Mouse (Mus musculus) CD4-positive, CD25-positive, alpha-beta regulatory T cell, adult 2 months (primary cell): ENCODE results near the gene Orm2.

Experiments
- DNase-seq: peaks from one replicate; pipeline ENCODE4 v3.0.0-alpha.2; 2012; ENCODE audit warnings: low read depth, low spot score

Orm2 gene

DNA sequence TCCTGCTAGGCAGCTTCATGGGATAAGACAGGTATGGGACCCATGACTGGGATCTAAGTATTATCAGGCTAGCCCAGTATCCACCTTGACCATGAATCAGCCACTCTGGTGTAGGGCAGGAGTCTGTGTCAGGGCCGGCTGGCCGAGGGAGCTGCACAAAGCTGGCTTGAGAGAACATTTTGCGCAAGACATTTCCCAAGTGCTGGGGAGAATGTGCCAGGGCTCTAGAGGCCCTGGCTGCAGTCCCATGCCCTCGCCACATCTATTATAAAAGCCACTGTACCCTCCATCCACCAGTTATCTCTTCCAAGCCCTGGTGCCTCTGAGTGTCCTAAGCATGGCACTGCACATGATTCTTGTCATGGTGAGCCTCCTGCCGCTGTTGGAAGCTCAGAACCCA, at the start of gene Orm2:
Gene Orm2 (plus strand): TSS at position 300 of the 400 bp plus-strand sequence.
- DNase-seq: no peak

DNA sequence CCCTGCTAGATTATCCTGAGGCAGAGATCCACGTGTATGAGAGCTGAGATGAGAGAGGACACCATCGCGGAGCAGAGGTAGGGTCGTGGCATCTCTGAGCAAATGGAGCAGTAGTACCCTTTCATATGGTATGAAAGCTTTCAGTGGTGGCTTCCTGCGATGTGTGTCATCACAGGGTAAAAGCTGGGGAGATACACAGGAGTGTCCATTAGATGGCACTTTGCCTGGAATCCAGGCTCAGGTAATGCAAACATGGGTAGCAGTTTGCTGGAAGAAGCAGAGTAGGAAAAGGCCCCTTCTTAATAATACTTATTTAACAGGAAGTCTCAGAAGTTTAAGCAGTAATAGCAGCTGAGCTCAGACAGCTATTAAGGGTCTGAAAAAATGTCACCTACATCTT, 48.2 kb upstream of the Orm2 start:
- DNase-seq: no peak

DNA sequence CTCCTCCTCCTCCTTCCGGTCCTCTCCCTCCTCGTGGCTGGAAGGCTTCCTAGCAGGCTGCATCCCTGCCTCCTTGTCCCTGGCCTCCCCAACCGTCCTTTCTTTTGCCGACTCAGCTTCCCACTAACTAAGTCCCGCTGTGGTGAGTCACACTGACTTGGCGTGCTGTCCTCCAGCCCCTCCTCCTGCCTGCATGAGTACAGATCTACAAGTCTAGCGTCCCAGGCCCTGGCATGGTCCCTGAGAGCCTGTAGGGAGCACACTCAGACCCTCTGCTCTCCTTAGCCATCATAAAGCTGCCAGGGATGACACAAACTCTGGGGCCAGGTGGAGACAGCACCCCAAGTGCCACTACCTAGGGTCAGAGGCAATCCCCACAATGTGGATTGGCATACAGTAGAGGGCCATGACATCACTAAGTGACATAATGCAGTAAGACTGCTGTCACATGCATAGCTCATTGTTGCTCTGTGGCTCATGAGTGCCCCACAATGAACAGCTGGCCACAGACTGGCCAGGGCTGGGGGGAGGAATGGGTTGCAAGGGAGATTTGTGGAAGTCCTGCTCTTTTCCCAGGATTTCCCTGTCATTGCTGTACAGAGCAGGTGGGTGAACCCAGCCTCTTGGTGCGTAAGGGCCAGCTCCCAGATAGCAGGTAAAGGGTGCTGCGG, 46.0 kb upstream of the Orm2 start:
- DNase-seq: no peak

DNA sequence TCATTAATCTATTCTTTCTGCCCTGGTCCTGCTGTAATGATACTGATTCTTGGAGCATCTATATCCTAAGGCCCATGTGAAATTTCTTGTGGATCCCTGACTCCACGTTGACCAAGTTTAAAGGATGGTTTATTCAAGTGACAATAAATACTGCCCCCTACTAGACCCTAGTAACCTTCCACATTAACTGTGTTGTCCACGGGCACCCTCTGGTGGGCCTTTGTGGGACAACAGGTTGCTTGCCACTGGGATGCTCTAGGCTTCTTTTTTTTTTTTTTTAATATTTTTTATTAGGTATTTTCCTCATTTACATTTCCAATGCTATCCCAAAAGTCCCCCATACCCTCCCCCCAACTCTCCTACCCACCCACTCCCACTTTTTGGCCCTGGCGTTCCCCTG, 42.7 kb upstream of the Orm2 start:
- DNase-seq: peak; percentile 57

DNA sequence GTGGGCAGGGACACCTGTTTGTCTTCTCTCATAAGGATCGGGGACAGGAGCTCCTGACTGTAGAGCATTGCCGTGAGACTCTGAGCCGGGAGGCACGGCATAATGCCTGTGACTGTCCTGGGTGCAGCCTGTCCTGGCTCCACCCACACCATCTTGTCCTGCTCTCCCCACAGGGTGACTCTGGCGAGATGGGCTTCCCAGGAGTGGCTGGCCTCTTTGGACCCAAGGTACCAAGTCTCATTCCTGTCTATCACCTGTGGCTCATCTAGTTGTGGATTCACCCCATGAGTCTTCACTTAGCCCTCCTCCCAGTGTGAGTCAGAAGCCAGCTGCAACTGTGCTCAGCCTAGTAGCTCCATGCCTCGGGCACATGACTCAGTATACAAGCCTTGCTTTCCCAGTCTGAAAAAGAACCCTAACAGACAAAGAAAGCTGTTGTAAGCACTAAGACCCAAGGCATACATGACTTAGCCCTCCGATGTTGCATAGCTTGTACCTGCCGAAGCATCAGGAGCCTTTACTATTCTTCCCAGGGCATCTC, 38.9 kb upstream of the Orm2 start:
- DNase-seq: no peak

DNA sequence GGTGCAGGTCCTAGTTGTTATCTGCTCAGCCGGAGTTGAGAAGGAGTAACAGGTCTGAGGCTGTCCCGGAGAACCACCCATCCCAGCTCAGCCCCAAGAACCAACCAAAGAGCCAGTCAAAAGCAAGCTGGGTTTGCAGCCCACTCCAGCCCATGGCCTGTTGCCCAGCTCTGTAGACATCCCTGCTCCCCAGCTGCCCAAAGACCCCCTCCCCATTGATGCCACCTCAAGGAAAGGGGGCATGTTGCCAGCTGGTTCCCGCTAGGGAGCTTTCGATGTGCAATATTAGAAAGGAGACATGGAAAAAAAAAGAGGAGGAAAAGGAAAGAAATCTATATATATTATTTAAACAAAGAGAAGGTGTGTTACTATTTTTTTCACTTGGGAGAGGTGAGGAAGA, 28.8 kb upstream of the Orm2 start:
- no peak for DNase-seq

DNA sequence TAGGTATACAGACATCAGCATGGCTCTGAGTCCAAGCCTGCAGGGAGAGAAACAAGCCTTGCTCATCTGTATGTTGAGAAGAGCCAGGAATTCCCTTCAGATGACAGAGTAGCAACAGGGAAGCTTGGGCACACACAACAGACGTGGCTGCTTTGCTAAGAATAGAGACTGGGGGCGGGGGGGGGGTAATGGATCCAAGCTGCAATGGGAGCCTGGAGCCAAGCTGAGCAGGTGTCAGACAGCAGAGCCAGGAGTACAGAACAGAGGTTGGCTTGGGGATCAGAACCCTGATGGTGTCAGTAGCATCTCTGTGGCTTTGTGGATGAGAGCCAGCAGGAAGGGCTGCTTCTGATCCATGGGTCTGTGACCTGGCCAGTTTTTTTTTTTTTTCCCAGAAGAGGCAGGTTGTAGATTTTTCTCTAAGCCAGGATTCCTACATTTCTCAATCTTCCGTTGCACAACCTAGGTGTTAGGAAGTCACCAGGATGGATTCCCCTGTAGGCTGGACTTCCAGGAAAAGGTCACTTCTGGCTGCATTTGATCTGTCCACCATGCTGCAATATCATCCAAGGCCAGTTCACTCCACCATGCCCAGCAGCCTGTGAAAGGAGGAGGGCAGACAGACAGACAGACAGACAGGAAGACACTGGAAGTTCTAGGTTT, 23.7 kb upstream of the Orm2 start:
- no peak for DNase-seq

DNA sequence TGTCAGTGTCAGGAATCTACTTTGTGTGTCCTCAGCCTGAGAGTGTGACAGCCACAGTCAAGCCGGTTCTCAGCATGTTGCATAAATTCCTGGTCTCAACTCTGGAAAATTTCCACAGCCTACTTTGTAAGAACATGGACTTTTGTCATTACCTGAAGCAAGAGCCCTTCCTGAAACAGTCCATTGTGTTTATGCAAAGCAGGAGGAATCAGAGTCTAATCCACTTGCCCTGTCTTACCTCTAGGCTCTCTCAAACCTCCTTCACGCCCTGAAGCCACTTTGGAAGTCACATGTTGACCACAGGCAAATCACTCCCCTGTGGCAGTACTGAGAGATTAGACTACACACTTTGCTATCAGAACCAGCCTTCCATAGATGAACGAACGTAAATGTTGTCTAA, 19.8 kb upstream of the Orm2 start:
- DNase-seq: no peak

DNA sequence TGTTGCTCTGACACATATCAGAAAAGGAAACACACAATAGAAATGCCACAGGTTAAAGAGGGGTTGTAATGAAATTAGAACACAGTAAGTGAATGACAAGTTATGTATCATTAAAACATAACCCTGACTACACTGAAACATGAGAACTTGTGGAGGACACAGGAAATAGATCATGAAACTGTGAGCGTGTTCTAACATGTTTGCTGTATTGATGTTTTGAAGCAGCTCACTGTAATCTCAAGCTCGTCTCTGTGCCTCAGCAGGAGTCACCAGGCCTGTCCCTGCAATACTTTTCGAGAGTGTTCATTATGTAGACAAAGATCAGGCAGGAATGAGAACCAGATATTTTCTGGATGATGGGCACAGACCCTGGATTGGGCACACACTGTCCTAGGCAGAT, 18.6 kb upstream of the Orm2 start:
- no peak for DNase-seq

DNA sequence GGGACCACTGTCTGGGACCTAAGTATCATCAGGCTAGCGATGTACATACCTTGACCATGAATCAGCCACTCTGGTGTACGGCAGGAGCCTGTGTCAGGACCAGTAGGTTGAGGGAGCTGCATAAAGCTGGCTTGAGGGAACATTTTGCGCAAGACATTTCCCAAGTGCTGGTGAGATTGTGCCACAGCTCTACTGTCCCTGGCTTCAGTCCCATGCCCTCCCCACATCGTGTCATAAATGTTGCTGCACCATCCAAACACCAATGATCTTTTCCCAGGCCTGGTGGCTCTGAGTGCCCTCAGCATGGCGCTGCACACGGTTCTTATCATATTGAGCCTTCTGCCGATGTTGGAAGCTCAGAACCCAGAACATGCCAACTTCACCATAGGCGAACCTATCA, 18.0 kb upstream of the Orm2 start, which contains the start of gene Orm1:
Gene Orm1 (plus strand): TSS at position 266 of the 400 bp plus-strand sequence.
- DNase-seq: no peak

DNA sequence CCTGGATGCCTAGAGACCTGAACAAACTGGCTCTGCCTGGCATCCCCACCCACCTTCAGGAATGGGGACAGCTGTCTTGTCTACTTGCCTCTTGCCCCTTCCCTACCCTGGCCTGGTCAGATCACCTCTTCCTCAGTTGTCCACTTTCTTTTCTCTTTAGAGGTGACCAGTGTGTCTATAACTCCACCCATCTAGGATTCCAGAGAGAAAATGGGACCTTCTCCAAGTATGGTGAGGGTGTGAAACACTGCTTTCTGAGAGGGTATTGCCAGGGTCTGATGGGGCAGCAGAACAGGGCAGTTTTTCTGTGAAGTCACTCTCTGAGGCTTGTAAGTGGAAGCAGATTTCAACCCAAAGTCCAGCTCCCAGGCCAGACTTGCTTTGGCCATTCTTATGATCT, 17.0 kb upstream of the Orm2 start:
- no peak for DNase-seq

DNA sequence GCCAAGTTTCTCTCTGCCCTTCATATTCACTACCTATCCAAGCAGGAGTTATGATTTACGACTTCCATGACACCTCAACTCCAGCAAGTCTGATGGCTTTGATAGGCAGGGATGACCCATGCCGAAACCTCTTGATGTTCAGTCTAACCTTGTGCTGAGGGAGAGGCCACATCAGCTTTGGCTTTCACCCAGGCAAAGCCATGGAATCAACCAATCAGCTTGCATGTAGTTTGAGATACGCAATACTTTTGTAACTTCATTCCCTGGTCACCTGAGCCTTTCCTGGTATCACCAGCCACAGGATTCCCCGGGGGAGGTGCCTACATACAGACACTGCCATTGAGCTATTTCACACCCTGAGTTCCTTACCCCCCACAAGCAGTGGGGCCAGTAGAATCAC, 15.6 kb upstream of the Orm2 start:
- no peak for DNase-seq

DNA sequence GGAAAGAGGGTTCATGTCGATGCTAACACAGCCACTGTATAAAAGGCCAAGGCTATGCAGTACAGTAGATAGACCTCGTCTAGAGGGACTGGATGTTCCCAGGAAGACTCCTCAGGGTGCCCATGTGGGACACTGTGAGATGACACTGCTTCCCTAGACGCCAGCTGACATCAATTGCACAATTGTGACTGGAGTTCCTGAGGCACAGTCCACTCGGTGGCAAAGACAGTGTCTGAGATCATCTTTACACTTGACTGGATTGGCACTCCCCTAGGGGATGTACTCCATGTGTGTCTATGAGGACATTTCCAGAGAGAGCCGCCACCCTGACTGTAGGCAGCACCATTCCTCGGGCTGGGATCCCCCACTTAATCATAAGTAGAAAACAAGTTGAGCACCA, 13.7 kb upstream of the Orm2 start:
- no peak for DNase-seq

DNA sequence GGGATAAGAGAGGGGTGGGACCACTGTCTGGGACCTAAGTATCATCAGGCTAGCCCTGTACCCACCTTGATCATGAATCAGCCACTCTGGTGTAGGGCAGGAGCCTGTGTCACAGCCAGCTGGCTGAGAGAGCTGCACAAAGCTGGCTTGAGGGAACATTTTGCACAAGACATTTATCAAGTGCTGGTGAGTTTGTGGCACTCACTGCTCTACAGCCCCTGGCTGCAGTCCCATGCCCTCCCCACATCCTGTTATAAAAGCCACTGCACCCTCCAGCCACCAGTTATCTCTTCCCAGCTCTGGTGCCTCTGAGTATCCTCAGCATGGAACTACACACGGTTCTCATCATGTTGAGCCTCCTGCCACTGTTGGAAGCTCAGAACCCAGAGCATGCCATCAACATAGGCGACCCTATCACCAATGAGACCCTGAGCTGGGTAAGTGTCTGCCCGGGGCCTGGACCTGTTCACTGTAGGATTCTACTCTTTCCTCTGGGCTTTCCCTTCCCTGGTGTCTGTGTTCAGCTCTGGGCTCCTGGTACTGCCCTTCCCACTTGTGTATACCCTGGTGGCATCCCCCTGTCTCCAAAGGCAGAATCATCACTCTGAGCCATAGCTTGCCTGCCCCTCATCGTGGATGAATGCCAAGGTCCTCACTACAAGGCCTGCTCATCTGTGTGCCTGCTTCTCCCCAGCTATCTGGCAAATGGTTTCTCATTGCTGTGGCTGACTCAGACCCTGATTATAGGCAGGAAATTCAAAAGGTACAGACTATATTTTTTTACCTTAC, 6.2 kb upstream of the Orm2 start, which contains the start of gene Orm3:
Gene Orm3 (plus strand): TSS at position 286 of the 789 bp plus-strand sequence.
- peak; percentile 16 for DNase-seq

DNA sequence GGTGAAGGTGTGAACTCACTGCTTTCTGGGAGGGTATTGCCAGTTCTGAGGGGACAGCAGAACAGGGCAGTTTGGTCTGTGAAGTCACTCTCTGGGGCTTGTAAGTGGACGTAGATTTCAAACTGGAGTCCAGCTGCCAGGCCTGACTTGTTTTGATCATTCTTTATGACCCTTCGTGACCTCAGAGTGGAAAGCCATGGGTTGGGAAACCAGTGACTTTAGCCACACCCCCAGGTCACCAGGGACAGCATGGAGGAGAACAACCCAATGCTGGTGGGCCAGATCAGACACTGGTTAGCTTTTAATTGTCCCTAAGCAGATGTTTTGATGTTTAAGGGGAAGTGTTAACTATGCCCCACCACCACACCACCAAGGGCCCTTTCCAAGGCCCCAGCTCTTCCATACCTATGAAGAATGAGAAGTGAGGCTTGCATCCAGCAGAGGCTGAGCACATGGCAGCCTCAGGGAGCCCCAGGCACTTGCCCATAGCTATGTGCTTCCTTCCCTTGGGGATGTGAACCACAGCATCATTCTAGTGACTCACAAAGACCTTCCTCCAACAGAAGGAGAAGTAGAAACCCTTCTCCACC, 5.2 kb upstream of the Orm2 start:
- DNase-seq: no peak

DNA sequence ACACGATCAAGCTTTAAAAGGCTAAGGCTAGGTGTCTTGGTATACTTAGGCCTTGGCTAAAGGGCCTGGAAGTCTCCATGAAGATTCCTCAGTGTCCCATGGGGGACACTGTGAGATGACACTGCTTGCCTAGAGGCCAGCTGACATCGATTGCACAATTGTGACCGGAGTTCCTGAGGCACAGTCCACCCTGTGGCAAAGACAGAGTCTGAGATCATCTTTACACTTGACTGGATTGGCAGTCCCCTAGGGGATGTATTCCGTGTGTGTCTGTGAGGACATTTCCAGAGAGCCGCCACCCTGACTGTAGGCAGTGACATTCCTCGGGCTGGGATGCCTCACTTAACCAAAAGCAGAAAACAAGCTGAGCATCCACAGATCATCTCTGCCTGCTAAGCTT, 2.4 kb upstream of the Orm2 start:
- DNase-seq: no peak

DNA sequence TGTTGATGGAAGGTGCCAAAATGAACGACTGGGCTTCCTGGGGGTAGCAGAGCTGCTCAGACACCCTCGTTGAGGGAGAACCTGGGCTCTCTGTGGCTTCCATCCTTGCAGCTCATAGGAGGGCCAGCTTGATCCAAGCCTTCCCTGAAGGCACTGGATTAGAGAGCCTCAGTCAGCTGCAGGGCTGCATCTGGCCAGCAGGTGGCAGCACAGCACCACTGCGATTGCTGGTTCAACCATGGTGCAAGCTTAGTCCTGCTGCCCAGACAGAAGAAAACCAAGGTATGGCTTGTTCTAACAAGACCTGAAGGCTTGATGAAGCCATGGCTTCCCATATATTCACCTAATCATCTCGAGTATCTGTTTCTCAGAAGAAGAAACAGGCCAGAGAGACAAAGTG, 6.3 kb downstream of the Orm2 start:
- DNase-seq: peak; percentile 91

DNA sequence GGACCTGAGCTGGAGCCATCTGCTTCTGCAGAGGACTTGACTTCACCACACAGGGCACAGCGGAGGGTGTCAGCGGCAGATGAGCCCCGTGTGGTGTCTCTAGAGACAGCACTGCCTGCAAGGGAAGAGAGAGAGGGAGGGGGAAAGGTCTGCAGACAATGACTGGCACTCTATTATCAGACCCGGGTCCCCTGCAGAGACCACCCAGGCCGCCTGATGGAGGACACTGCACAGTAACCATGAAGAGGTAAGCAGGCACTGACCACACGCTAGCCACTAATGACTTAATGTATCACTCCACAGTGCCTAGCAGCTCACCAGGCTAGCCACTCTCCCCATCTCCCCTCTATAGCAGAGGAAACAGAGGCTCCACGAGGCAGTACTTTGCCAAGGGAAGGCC, 8.6 kb downstream of the Orm2 start:
- no peak for DNase-seq

DNA sequence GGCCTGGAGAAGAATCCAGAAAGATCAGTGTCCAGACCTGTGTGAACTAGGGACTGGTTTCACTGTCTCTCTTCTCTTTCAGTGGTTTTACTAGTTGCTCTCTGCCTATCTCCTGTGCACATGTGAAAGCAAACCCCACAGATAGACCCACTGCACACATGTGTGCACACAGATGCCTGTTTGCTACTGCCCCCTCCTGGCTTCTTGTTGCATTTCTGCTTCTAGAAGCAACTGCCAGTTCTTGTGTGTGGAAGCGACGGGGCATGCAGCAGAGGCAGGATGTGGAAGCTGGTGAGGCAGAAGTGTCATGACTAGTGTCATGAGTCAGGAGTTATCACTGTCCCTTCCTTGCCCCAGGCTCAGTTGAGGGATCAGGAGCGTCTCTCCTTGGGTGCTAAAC, 9.6 kb downstream of the Orm2 start:
- peak; percentile 85 for DNase-seq

DNA sequence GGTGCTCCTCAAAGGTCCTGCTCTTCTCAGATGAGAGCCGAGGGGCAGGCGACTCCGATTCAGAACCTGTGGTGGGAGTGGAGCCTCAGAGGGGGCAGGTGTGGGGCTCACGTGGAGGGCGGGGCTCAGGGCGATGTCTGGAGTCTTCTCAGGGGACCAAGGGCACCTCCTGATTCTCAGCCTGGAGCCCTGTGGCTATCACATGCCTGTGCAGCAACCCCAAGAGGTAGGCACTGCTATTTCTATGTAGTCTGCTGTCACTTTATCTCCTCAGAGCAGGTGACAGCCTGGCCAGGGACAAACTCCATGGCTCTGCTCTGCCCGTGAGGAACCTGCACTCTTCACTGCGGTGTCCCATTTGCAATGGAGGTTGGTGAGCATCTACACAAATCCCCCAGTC, 11.2 kb downstream of the Orm2 start:
- no peak for DNase-seq

DNA sequence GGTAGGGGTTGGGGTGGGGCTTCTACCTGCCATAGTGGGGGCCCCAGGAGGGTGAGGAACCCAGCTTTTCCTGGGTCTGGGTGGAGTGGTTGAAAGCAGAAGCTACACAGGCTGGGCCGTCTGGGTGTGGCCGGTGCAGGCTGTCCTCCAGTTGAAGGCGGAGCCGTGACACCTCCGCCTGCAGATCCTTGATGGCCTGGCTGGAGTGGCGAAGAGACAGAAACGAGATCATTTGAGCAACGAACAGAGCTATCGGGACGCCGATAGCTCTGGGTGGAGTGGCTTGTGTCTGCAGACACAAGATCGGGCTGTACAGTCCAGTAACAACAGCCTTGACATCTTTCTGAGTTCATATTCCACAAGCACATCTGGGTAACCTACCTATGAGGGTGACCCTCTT, 12.1 kb downstream of the Orm2 start:
- DNase-seq: no peak

DNA sequence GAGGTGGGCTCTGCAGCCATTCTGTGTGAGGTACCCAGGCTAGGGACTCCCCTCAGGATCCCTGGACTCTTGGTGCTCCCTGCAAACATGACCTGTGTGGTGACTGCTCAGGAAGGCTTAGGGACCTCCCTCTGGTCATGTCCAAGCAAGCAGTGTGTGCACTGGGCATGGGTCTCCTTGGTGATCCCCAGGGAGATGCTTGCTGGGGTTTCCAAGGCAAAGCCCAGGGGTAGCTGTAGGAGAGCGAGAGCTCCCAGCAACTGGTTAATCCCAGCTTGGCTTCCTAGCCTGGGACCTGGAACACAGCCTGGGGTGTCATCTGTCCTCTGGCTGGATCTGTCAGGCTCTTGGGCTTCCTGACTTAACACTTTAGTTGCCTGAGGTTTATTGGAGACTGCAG, 13.1 kb downstream of the Orm2 start:
- DNase-seq: no peak
